Mouse (Mus musculus): Measurements from ENCODE around the gene Cct6b. TPM values are rescaled to one million over a fixed set of nuclear protein-coding genes. Genes with fewer than 3 reads are reported as not detected.
"Not testable (repeated sequence)": the region's sequence is repeated elsewhere in the genome, so short reads cannot be mapped to it uniquely, and the experiment has no call there.

The Cct6b gene
- polyA plus RNA-seq, 1 experiment from 2014 or later: 0.41 TPM

DNA sequence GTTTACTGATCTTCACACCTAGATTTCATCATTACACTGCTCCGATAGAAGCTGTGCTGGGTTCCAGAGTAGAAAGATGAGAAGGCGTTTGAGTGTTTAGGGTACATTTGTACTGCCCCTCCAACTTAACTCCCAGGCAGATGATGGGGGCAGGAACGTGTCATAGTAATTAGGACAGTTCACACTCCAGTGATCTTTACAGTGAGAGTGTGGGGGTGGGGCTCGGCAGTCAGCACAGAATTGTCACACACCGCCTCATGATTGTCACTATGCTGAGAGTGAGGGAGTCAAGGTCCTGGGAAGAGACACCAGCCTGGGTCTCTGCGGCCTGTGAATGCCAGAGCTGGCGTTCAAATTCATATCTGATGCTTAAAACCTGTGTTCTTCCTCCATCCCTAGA is 68.2 kb downstream of the Cct6b start:
- no peak for ATAC-seq (ENCODE audit: insufficient number of reproducible peaks, insufficient read depth, low FRiP score, low TSS enrichment)
- Histone ChIP-seq H3K27me3 (no peaks in the 10 kb centered on the region), H3K4me1 (peaks cover 13% of the 10 kb centered on the region; the same call in 1 of the 2 replicates), H3K4me3 (no peak overlapping the region), H3K9ac (no peak overlapping the region), H3K4me2 (replicated peaks) (no peak overlapping the region), H3K9me3 (no peaks in the 10 kb centered on the region), H3K36me3 (no peaks in the 10 kb centered on the region), H3K27ac (no peak overlapping the region)
- 69% methylated on average over 7 of the region's 7 CpGs for WGBS

GRCm38 (mm10) chr11:82694947-82695346 is 69.2 kb downstream of the Cct6b start:
- not testable (repeated sequence) for H3K27me3 ChIP-seq; H3K4me2 ChIP-seq (replicated peaks); H3K36me3 ChIP-seq; ATAC-seq (ENCODE audit: insufficient number of reproducible peaks, insufficient read depth, low FRiP score, low TSS enrichment); H3K4me3 ChIP-seq; H3K9me3 ChIP-seq; H3K9ac ChIP-seq; H3K27ac ChIP-seq
- peaks cover 17% of the 10 kb centered on the region; the same call in 1 of the 2 replicates for H3K4me1 ChIP-seq

GRCm38 (mm10) chr11:82692668-82693067 is 71.5 kb downstream of the Cct6b start:
- 37% methylated on average over 6 of the region's 6 CpGs for WGBS
- Histone ChIP-seq H3K27ac (peak overlapping the region; percentile 91), H3K9me3 (no peaks in the 10 kb centered on the region), H3K4me1 (peaks cover 17% of the 10 kb centered on the region; the same call in 1 of the 2 replicates), H3K4me3 (no peak overlapping the region), H3K27me3 (no peaks in the 10 kb centered on the region), H3K36me3 (no peaks in the 10 kb centered on the region), H3K9ac (no peak overlapping the region), H3K4me2 (replicated peaks) (no peak overlapping the region)
- 0 out of 2 replicates have a peak, but pooled peaks have one; percentile 38 for ATAC-seq (ENCODE audit: insufficient number of reproducible peaks, insufficient read depth, low FRiP score, low TSS enrichment)

DNA sequence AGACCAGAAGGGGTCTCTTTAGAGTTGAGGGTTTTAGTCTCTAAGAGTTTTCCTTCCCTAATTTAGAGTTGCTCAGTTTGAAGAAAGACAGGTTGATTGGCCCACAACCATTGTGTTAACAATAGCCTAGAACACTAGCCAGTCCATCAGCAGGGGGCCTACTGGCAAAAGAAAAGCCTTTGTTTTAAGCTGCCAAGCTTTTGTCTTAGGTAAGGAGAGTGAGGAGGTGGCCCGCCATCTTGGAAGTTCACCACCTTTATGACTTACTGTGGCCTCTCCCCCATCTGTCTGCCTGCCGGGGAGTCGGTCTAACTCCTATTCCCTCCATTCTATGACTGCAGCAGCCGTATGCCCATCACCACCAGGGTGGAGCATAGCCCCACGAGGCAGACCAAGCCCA is 73.6 kb downstream of the Cct6b start:
- ATAC-seq (ENCODE audit: insufficient number of reproducible peaks, insufficient read depth, low FRiP score, low TSS enrichment): no peak
- H3K36me3 ChIP-seq: no peaks in the 10 kb centered on the region
- H3K4me1 ChIP-seq: peaks cover 20% of the 10 kb centered on the region; the same call in 1 of the 2 replicates
- no peaks in the 10 kb centered on the region for H3K27me3 ChIP-seq
- WGBS: 68% methylated on average over 5 of the region's 5 CpGs
- H3K4me3 ChIP-seq: no peak overlapping the region
- H3K9ac ChIP-seq: no peak overlapping the region
- H3K27ac ChIP-seq: no peak overlapping the region
- H3K9me3 ChIP-seq: no peaks in the 10 kb centered on the region
- no peak overlapping the region for H3K4me2 ChIP-seq (replicated peaks)

DNA sequence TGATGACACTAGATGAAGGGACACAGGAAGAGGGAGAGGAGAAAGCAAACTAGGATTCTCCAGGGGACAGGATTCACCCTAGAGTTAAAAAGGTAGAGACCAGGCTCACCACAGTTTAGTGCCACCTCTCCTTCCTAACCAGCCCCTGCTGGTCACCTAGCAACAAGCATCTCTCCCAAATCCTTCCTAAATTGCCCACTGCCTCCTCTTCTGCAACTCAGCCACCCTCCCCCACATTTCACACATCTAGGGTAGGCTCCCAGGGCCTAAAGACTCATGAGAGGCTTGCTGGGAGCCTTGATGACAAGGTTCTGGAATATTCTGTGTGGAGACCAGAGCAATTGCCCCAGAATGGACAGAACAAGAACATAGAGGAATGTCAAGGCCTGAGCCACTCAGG is 76.5 kb downstream of the Cct6b start:
- H3K27ac ChIP-seq: no peak overlapping the region
- no peak overlapping the region for H3K4me3 ChIP-seq
- no peaks in the 10 kb centered on the region for H3K9me3 ChIP-seq
- H3K4me2 ChIP-seq (replicated peaks): no peak overlapping the region
- peaks cover 26% of the 10 kb centered on the region; the same call in 1 of the 2 replicates for H3K4me1 ChIP-seq
- H3K27me3 ChIP-seq: peaks cover 5% of the 10 kb centered on the region; the same call in 1 of the 2 replicates
- no peak for ATAC-seq (ENCODE audit: insufficient number of reproducible peaks, insufficient read depth, low FRiP score, low TSS enrichment)
- H3K36me3 ChIP-seq: no peaks in the 10 kb centered on the region
- H3K9ac ChIP-seq: no peak overlapping the region

DNA sequence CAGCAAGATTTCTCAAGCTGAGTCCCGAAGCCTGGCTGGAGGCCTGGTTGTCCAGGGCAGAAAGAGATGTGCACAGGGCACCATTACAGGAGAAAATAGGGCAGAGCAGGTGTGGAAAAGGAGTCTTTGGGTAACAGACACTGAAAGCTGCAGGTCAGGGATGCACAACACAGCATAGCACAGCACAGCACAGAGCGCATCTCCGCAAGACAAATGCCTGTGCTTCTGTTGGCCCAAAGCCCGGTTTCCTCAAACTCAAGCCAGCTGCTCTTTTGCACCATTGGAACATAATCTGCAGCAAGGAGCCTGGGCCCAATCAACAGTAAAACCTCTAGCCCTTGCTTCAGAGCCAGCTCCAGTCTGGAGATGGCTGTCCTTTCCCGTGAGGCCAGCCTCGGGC is 79.4 kb downstream of the Cct6b start:
- peak; percentile 49; the same call in 1 of the 2 replicates for ATAC-seq (ENCODE audit: insufficient number of reproducible peaks, insufficient read depth, low FRiP score, low TSS enrichment)
- H3K27ac ChIP-seq: peak overlapping the region; percentile 51
- WGBS: 52% methylated on average over 6 of the region's 6 CpGs
- H3K9ac ChIP-seq: no peak overlapping the region
- H3K4me1 ChIP-seq: peaks cover 9% of the 10 kb centered on the region; the same call in 1 of the 2 replicates
- no peak overlapping the region for H3K4me2 ChIP-seq (replicated peaks)
- no peaks in the 10 kb centered on the region for H3K9me3 ChIP-seq
- H3K27me3 ChIP-seq: peaks cover 8% of the 10 kb centered on the region; the same call in 1 of the 2 replicates
- no peaks in the 10 kb centered on the region for H3K36me3 ChIP-seq
- no peak overlapping the region for H3K4me3 ChIP-seq

GRCm38 (mm10) chr11:82683765-82684505 is 80.2 kb downstream of the Cct6b start:
- Histone ChIP-seq H3K4me2 (replicated peaks) (no peak overlapping the region), H3K9me3 (no peaks in the 10 kb centered on the region), H3K4me3 (no peak overlapping the region), H3K27me3 (peaks cover 8% of the 10 kb centered on the region; the same call in 1 of the 2 replicates), H3K27ac (0 out of 2 replicates have a peak overlapping the region, but pooled peaks have one; percentile 51), H3K36me3 (no peaks in the 10 kb centered on the region), H3K9ac (no peak overlapping the region), H3K4me1 (peaks cover 9% of the 10 kb centered on the region; the same call in 1 of the 2 replicates)
- WGBS: 54% methylated on average over 12 of the region's 12 CpGs
- ATAC-seq (ENCODE audit: insufficient number of reproducible peaks, insufficient read depth, low FRiP score, low TSS enrichment): no peak

GRCm38 (mm10) chr11:82678561-82678960 is 85.6 kb downstream of the Cct6b start:
- Histone ChIP-seq H3K4me2 (replicated peaks) (no peak overlapping the region), H3K36me3 (no peaks in the 10 kb centered on the region), H3K27me3 (peaks cover 8% of the 10 kb centered on the region; the same call in 1 of the 2 replicates), H3K4me3 (no peak overlapping the region), H3K27ac (no peak overlapping the region), H3K4me1 (no peaks in the 10 kb centered on the region), H3K9ac (no peak overlapping the region), H3K9me3 (no peaks in the 10 kb centered on the region)
- ATAC-seq (ENCODE audit: insufficient number of reproducible peaks, insufficient read depth, low FRiP score, low TSS enrichment): no peak
- 84% methylated on average over 12 of the region's 12 CpGs for WGBS

Other genes with a start within 250 kb of the Cct6b start
- gene Zfp830, start within 50 bp of the Cct6b start, polyA plus RNA-seq (2016; fragmentation: Nextera tagmentation; extraction: Ambion mirVana): 38.9 and 43.1 TPM in 2 replicates
- gene Lig3, start 16.8 kb upstream of the Cct6b start, polyA plus RNA-seq (2016; fragmentation: Nextera tagmentation; extraction: Ambion mirVana): 45.6 and 46.8 TPM in 2 replicates
- gene Rffl, start 106.9 kb upstream of the Cct6b start, polyA plus RNA-seq (2016; fragmentation: Nextera tagmentation; extraction: Ambion mirVana): 12.7 and 12.8 TPM in 2 replicates
- gene Rad51d, start 126.3 kb upstream of the Cct6b start, polyA plus RNA-seq (2016; fragmentation: Nextera tagmentation; extraction: Ambion mirVana): 11.0 and 11.3 TPM in 2 replicates
- 0.19 and 0.31 TPM in 2 replicates for gene Fndc8, start 127.8 kb upstream of the Cct6b start, polyA plus RNA-seq (2016; fragmentation: Nextera tagmentation; extraction: Ambion mirVana)
- gene Nle1, start 144.1 kb upstream of the Cct6b start, polyA plus RNA-seq (2016; fragmentation: Nextera tagmentation; extraction: Ambion mirVana): 39.0 and 42.5 TPM in 2 replicates
- gene Unc45b, start 146.2 kb upstream of the Cct6b start, polyA plus RNA-seq (2016; fragmentation: Nextera tagmentation; extraction: Ambion mirVana): 8.2 and 8.6 TPM in 2 replicates
- 1.2 and 1.3 TPM in 2 replicates for gene Slfn5, start 187.0 kb upstream of the Cct6b start, polyA plus RNA-seq (2016; fragmentation: Nextera tagmentation; extraction: Ambion mirVana)
- gene Slfn9, start 227.5 kb upstream of the Cct6b start, polyA plus RNA-seq (2016; fragmentation: Nextera tagmentation; extraction: Ambion mirVana): 18.1 and 19.2 TPM in 2 replicates